Mouse (Mus musculus) spleen, adult 2 months (tissue): ENCODE data around the gene Peli2.
"Not testable (repeated sequence)": the region's sequence is repeated elsewhere in the genome, so short reads cannot be mapped to it uniquely, and the experiment has no call there.

ENCODE experiments used
- CTCF ChIP-seq: fragments of 200-500 bp; IDR thresholded peaks from 2 replicates; pipeline ENCODE4 v1.5.1; 2011; ENCODE audit warnings: mild to moderate bottlenecking, inconsistent platforms; ENCODE audit not compliant: insufficient read depth, insufficient read length, insufficient replicate concordance; ENCODE audit errors: extremely low read depth
- POLR2A ChIP-seq: fragments of 200-500 bp; IDR thresholded peaks from 2 replicates; pipeline ENCODE4 v1.6.1; 2011; ENCODE audit warnings: low read depth, low read length, inconsistent platforms

DNA sequence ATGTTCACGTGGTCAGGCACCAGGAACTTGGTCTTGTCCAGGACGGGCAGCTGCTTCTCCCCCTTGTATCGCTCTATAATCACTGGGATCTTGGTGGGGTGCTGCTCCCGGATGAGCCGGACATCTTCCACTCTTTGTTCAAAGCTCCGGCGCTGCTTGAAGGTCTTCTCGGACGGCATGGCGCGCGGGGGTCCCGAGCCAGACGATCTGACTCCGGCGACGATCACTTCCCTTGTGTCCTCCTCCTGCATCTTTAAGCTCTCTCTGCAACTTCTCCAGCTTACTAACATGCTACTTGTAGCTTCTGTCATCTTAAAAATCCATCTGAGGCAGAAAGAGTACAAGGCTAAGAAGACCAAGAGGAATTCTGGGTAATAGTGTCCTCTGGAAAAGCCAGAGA is 41.0 kb upstream of the Peli2 start:
- not testable (repeated sequence) for TF ChIP-seq POLR2A, CTCF
